Mouse (Mus musculus) MEL (cell line): ENCODE data around the gene Gm26897. TPM values are rescaled to one million over a fixed set of nuclear protein-coding genes. Genes with fewer than 3 reads are reported as not detected.

ENCODE experiments used
- DNase-seq: peaks from one replicate; pipeline ENCODE4 v3.0.0; 2011; ENCODE audit warnings: low read depth, low spot score
- H3K27ac ChIP-seq: 2 replicates; pipeline ENCODE4 v1.5.1; 2012; ENCODE audit warnings: low read depth, mild to moderate bottlenecking, control low read depth, low read length, moderate library complexity; ENCODE audit not compliant: control insufficient read depth
- H3K27me3 ChIP-seq, 2 experiments: fragments of 150-350 bp in 1 of 2; sonication (generic) in 1 of 2; 2 replicates each; pipeline ENCODE4 v1.6.1; 2012; ENCODE audit warnings: low read length in 2 of 2, mild to moderate bottlenecking in 2 of 2, improper control_type of control experiment in 1 of 2, moderate library complexity in 1 of 2; ENCODE audit not compliant: insufficient read depth in 2 of 2, control insufficient read depth in 1 of 2
- H3K36me3 ChIP-seq, 2 experiments: 2 replicates each; pipeline ENCODE4 v1.6.1; 2012 to 2014; ENCODE audit warnings: low read length in 2 of 2, improper control_type of control experiment in 1 of 2, inconsistent platforms in 1 of 2, mild to moderate bottlenecking in 1 of 2; ENCODE audit not compliant: insufficient read depth in 2 of 2, control insufficient read depth in 1 of 2
- H3K4me1 ChIP-seq, 2 experiments: fragments of 150-350 bp in 1 of 2; sonication (generic) in 1 of 2; 2 replicates each; pipeline ENCODE4 v1.6.1; 2012; ENCODE audit warnings: low read length in 2 of 2, improper control_type of control experiment in 1 of 2, mild to moderate bottlenecking in 1 of 2; ENCODE audit not compliant: insufficient read depth in 2 of 2, control insufficient read depth in 1 of 2
- H3K4me3 ChIP-seq, 2 experiments: fragments of 150-350 bp in 1 of 2; sonication (generic) in 1 of 2; 2 replicates each; pipeline ENCODE4 v1.5.1; 2012; ENCODE audit warnings: low read depth in 2 of 2, low read length in 2 of 2, mild to moderate bottlenecking in 2 of 2, moderate library complexity in 2 of 2, control low read depth in 1 of 2, improper control_type of control experiment in 1 of 2; ENCODE audit not compliant: control insufficient read depth in 1 of 2, insufficient read depth in 1 of 2
- H3K79me2 ChIP-seq: 2 replicates; pipeline ENCODE4 v1.6.1; 2012; ENCODE audit warnings: mild to moderate bottlenecking, low read length, moderate library complexity; ENCODE audit not compliant: control insufficient read depth, poor library complexity, insufficient read depth
- H3K9ac ChIP-seq: 2 replicates; pipeline ENCODE4 v1.6.1; 2012; ENCODE audit warnings: low read depth, mild to moderate bottlenecking, control low read depth, low read length, moderate library complexity; ENCODE audit not compliant: control insufficient read depth, poor library complexity, severe bottlenecking
- H3K9me3 ChIP-seq: fragments of 150-350 bp; sonication (generic); replicated peaks from 2 replicates; pipeline ENCODE4 v1.6.1; 2012; ENCODE audit warnings: mild to moderate bottlenecking, low read length, improper control_type of control experiment, moderate library complexity; ENCODE audit not compliant: insufficient read depth
- BHLHE40 ChIP-seq: IDR thresholded peaks from 2 replicates; pipeline ENCODE4 v1.6.1; 2012; ENCODE audit warnings: low read depth, mild to moderate bottlenecking, inconsistent platforms, low read length, improper control_type of control experiment, borderline replicate concordance
- CHD1 ChIP-seq: IDR thresholded peaks from 2 replicates; pipeline ENCODE4 v1.6.1; 2012; ENCODE audit warnings: low read depth, mild to moderate bottlenecking, inconsistent platforms, low read length, improper control_type of control experiment
- CTCF ChIP-seq, 3 experiments: IDR thresholded peaks in 2 of 3; conservative IDR thresholded peaks in 1 of 3; 2 replicates each; pipeline ENCODE4 v1.5.1; 2011 to 2012; ENCODE audit warnings: low read length in 3 of 3, low read depth in 2 of 3, mild to moderate bottlenecking in 2 of 3, improper control_type of control experiment in 1 of 3, inconsistent platforms in 1 of 3, mixed read lengths in 1 of 3, moderate library complexity in 1 of 3; ENCODE audit not compliant: control insufficient read depth in 1 of 3, insufficient read depth in 1 of 3, poor library complexity in 1 of 3, severe bottlenecking in 1 of 3
- E2F4 ChIP-seq: IDR thresholded peaks from 2 replicates; pipeline ENCODE4 v1.6.1; 2011; ENCODE audit warnings: low read depth, low read length, improper control_type of control experiment, borderline replicate concordance
- JUND ChIP-seq: IDR thresholded peaks from 2 replicates; pipeline ENCODE4 v1.6.1; 2011; ENCODE audit warnings: low read depth, mild to moderate bottlenecking, improper control_type of control experiment, low read length
- MAX ChIP-seq: IDR thresholded peaks from 2 replicates; pipeline ENCODE4 v1.6.1; 2011; ENCODE audit warnings: low read length, improper control_type of control experiment
- MEF2A ChIP-seq: IDR thresholded peaks from 2 replicates; pipeline ENCODE4 v1.6.1; 2014; ENCODE audit warnings: low read depth, mild to moderate bottlenecking, inconsistent platforms, low read length, improper control_type of control experiment; ENCODE audit not compliant: poor library complexity, insufficient replicate concordance, severe bottlenecking; ENCODE audit errors: extremely low read depth
- MXI1 ChIP-seq: IDR thresholded peaks from 2 replicates; pipeline ENCODE4 v1.6.1; 2011; ENCODE audit warnings: mild to moderate bottlenecking, low read depth, low read length, improper control_type of control experiment
- NRF1 ChIP-seq: IDR thresholded peaks from 2 replicates; pipeline ENCODE4 v1.6.1; 2014; ENCODE audit warnings: low read depth, mild to moderate bottlenecking, inconsistent platforms, low read length, improper control_type of control experiment, moderate library complexity; ENCODE audit not compliant: poor library complexity, insufficient read depth, severe bottlenecking
- POLR2A ChIP-seq, 2 experiments: IDR thresholded peaks; 2 replicates each; pipeline ENCODE4 v1.6.1; 2011 to 2012; ENCODE audit warnings: low read length in 2 of 2, mild to moderate bottlenecking in 2 of 2, control low read depth in 1 of 2, improper control_type of control experiment in 1 of 2, low read depth in 1 of 2, moderate library complexity in 1 of 2; ENCODE audit not compliant: control insufficient read depth in 1 of 2, insufficient read depth in 1 of 2, poor library complexity in 1 of 2
- POLR2AphosphoS2 ChIP-seq: IDR thresholded peaks from 2 replicates; pipeline ENCODE4 v1.6.1; 2011; ENCODE audit warnings: low read length, improper control_type of control experiment
- RCOR1 ChIP-seq: IDR thresholded peaks from 2 replicates; pipeline ENCODE4 v1.6.1; 2012; ENCODE audit warnings: low read depth, mild to moderate bottlenecking, inconsistent platforms, low read length, improper control_type of control experiment
- SIN3A ChIP-seq: IDR thresholded peaks from 2 replicates; pipeline ENCODE4 v1.6.1; 2012; ENCODE audit warnings: low read length, improper control_type of control experiment, inconsistent platforms
- SMC3 ChIP-seq: IDR thresholded peaks from 2 replicates; pipeline ENCODE4 v1.6.1; 2011; ENCODE audit warnings: low read depth, low read length, improper control_type of control experiment
- TBP ChIP-seq: IDR thresholded peaks from 2 replicates; pipeline ENCODE4 v1.8.0; 2011; ENCODE audit warnings: low read depth, low read length, improper control_type of control experiment
- UBTF ChIP-seq: IDR thresholded peaks from 2 replicates; pipeline ENCODE4 v1.6.1; 2012; ENCODE audit warnings: low read depth, mild to moderate bottlenecking, inconsistent platforms, low read length, improper control_type of control experiment, moderate library complexity, borderline replicate concordance; ENCODE audit not compliant: insufficient read depth
- ZKSCAN1 ChIP-seq: IDR thresholded peaks from 2 replicates; pipeline ENCODE4 v1.6.1; 2012; ENCODE audit warnings: low read depth, mild to moderate bottlenecking, inconsistent platforms, low read length, improper control_type of control experiment, moderate library complexity
- polyA plus RNA-seq, 2 experiments: library from polyadenylated mRNA; stranded (reverse) in 1 of 2; unstranded in 1 of 2; fragments of >175 nt in 1 of 2; fragments of >200 nt in 1 of 2; gene quantifications; 2 replicates each; pipeline versions ENCODE4 v1.2.1 to v1.2.4; 2012; ENCODE audit warnings: low replicate concordance in 2 of 2, low read depth in 1 of 2; ENCODE audit not compliant: insufficient read length in 2 of 2, insufficient read depth in 1 of 2, missing spikeins in 1 of 2
- total RNA-seq: library from RNA; depleted of rRNA; stranded (reverse); fragments of 300-350 nt; gene quantifications from 2 replicates; pipeline ENCODE4 v1.2.3, GENCODE M21; 2012

Gm26897 gene
- total and polyA plus RNA-seq, 3 experiments, result not detected

- Histone ChIP-seq H3K4me3 (no peak overlapping the region), H3K9ac (no peak overlapping the region), H3K27me3 (no peaks in the 10 kb centered on the region)
- no peak for TF ChIP-seq MAX
- no peak for TF ChIP-seq BHLHE40
- TF ChIP-seq ZKSCAN1, result no peak
- TF ChIP-seq, all 39 proteins: peak for 0
- Histone ChIP-seq H3K27ac (no peak overlapping the region), H3K4me1 (no peaks in the 10 kb centered on the region), H3K79me2 (no peaks in the 10 kb centered on the region), H3K36me3 (no peaks in the 10 kb centered on the region), H3K9me3 (no peaks in the 10 kb centered on the region)
- DNase-seq, result no peak
Observed at GRCm38 (mm10) chr5:111720726-111721125, 13.0 kb upstream of the Gm26897 start.

GRCm38 (mm10) chr5:111724713-111725112 is 9.0 kb upstream of the Gm26897 start:
- no peak for TF ChIP-seq POLR2AphosphoS2
- TF ChIP-seq UBTF, result no peak
- TF ChIP-seq CHD1, result no peak
- no peak for TF ChIP-seq SMC3
- no peak for TF ChIP-seq MXI1
- no peak for TF ChIP-seq CTCF (IDR thresholded peaks at IDR 0.05 in 2 of 3, conservative IDR thresholded peaks at IDR 0.05 in 1 of 3; ENCODE audit: control insufficient read depth in 1 of 3, insufficient read depth in 1 of 3, low read depth in 2 of 3, low read length in 3 of 3, poor library complexity in 1 of 3, severe bottlenecking in 1 of 3)
- no peak for TF ChIP-seq RCOR1
- TF ChIP-seq SIN3A, result no peak
- TF ChIP-seq NRF1, result no peak
- TF ChIP-seq POLR2A (IDR thresholded peaks at IDR 0.05; ENCODE audit: control insufficient read depth in 1 of 2, insufficient read depth in 1 of 2, low read depth in 1 of 2, low read length in 2 of 2, poor library complexity in 1 of 2), result no peak
- TF ChIP-seq JUND, result no peak
- TF ChIP-seq TBP, result no peak
- TF ChIP-seq E2F4, result no peak
- no peak for TF ChIP-seq MEF2A
- TF ChIP-seq, all 39 proteins: peak for 0
- Histone ChIP-seq H3K4me3 (no peak overlapping the region), H3K27me3 (no peaks in the 10 kb centered on the region), H3K4me1 (no peaks in the 10 kb centered on the region), H3K36me3 (no peaks in the 10 kb centered on the region), H3K27ac (no peak overlapping the region), H3K79me2 (no peaks in the 10 kb centered on the region), H3K9ac (no peak overlapping the region), H3K9me3 (no peaks in the 10 kb centered on the region)
- no peak for DNase-seq
